Mouse (Mus musculus) adrenal gland, adult 2 months (tissue): ENCODE results near the gene Bicdl1. TPM values are rescaled to one million over a fixed set of nuclear protein-coding genes. Genes with fewer than 3 reads are reported as not detected.
"Not testable (repeated sequence)": the region's sequence is repeated elsewhere in the genome, so short reads cannot be mapped to it uniquely, and the experiment has no call there.

Source experiments
- DNase-seq: peaks from one replicate; pipeline ENCODE4 v3.0.0; 2021
- long read RNA-seq: library from polyadenylated mRNA; stranded (forward); transcript quantifications from one replicate; pipeline ENCODE4 v2.0.0, GENCODE M21; 2021
- polyA plus RNA-seq: library from polyadenylated mRNA; depleted of rRNA; stranded (reverse); fragments of >200 nt; gene quantifications from 2 replicates; pipeline ENCODE4 v1.2.3, GENCODE M21; 2012; rRNA removed
- total RNA-seq, 2 experiments: library from RNA; stranded (reverse); gene quantifications; 2 replicates each; pipeline ENCODE4 v1.2.3; 2021

Gene Bicdl1
- total RNA-seq = 10 to 100 TPM in 1 of 2 experiments, 1 to 10 TPM in 1; 5.4 to 13.2 TPM
- polyA plus RNA-seq = 23.7 and 25.3 TPM in 2 replicates
- long read RNA-seq, partial matches to known transcripts = 1 of 14 reads
- long read RNA-seq, other reads (novel, unspliced or antisense) = 4 of 14 reads

DNA sequence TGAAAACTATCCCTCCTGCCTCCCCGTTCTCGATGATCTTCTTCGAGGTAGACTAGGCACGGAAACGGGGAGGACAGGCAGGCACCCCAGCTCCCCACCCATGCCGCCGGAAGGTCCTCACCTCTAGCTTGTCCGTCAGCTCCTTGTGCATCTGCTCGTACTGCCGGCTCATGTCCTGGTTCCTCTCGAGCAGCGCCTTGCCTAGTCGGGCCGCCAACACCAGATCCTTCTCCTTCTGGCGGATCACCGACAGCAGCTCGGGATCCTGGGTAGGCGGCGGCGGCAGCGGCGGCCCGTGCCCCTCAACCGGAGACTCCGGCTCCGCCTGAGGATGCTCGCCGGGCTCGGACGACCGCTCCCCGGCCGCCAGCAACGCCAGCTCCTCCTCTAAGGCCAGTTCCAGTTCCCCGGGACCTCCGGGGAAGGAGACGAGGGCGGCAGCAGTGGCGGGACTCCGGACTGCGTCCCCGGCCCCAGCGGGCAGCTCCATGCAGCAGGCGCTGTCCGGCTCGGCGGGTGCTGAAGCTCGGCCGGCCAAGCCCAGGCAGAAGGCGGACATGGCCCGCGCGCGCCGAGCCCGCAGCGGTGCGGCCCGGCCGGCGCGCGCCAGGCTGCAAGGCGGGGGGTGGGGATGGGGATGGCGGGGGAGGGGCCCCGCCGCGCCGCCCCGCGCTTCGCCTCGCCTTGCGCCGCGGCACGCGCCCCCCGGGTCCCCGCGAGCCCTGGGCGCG, at the start of gene Bicdl1:
Bicdl1 (minus strand) TSS at position 621 of the 731 bp plus-strand sequence.
- DNase-seq = peak; percentile 92

DNA sequence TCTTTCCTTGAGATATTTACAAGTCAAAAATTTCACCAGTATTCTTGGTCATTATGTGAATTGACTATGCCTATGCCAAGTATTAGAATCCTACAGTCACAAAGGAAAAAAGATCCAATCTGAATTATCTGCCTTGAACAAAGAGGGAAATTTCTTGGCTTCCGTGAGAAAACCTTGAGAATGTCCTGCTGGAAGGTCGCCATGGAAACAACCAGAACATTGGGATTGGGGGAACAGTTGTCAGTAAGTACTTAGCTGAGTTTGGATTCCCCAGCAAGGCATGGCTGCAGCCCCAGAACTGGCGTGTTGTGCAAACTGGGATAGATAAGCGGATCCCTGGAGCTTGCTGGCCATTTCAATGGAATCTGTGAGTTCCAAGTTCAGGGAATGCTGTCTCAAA, 45.5 kb upstream of the Bicdl1 start:
- no peak for DNase-seq

DNA sequence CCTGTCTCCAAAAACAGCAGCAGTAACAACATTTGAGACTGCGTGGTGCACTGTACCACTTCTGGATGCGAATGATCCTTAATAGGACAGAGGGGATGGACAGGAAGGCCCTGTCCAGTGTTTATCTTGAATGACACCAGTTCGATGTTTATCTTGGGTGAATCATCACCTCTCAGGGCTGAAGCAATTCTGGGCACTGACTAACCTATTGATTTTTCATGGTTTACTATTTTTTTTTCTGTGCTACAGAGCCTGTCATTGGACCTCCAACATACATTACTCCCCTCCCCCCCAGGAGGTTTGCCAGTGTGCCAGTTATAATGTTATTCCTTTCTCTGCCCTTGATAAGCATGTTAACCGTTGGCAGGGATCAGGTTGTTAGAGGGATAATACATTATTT, 43.9 kb upstream of the Bicdl1 start:
- DNase-seq = peak; percentile 44

DNA sequence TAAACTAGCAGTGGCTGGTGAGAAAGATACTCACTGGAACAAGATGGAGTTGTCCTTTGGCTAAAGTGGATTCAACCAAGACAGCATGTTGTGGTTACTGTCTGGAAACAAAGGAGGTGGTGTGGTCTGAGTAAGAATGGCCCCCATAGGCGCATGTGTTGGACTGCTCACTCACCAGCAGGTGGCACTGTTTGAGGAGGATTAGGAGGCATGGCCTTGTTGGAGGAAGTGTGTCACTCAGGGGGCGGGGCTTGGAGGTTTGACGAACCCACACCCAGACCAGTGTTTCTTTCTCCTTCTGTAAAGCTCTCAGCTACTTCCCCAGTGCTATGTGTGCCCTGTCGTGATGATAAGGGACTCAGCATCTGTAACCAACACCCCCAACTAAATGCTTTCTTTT, 38.6 kb upstream of the Bicdl1 start:
- no peak for DNase-seq

DNA sequence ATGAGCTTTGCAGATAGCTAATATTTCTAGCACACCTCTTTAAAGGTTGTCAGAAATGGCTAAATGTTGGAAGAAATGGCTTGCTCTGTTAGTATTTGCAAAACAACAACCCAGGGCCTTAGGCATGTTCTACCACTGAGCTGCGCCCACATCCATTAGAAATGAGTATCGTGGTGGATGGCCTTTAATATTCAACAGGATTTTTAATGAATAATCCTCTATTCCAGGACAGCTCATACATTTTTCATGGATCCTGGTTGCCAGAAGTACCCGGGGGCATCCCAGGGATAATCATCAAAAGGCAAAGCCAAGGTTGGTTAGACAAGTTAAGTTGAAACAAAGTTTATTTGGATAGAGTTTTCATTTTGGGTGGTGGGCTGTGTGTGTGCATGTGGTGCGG, 37.7 kb upstream of the Bicdl1 start:
- no peak for DNase-seq

DNA sequence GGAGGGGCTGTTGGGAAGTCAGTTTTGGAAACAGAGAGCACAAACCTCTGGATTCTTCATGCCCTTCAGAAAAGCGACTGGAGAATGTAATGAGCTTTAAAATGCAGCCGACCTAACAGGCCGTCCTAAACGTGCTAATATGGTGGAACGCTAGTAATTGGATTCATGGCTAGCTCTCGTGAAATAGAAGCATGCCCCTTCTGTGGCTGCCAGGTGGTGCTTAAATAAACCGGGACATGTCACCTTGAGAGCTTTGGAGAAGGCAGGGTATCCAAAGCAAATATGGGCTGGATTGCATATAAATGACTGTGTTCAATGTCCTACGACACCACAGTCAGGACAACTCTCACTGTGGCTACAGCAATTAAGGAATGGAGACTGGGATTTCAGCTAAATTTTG, 35.4 kb upstream of the Bicdl1 start:
- DNase-seq = no peak

DNA sequence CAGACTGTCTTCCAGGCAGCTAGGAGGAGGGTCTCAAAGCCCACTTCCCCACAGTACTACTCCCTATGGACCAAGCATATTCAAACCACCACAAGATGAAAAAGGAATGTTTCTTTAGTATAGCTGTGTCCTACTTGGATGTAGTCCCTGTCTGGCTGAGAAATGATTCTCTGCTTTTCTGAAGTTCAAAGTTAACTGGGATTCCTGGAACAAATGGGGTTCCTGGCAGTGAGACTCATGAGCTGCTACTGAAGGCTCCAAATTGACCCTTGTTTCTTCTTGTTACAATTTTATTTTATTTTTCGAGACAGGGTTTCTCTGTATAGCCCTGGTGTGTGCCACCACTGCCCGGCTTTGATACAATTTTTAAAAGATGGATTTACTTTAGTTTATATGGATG, 32.6 kb upstream of the Bicdl1 start:
- DNase-seq = no peak

DNA sequence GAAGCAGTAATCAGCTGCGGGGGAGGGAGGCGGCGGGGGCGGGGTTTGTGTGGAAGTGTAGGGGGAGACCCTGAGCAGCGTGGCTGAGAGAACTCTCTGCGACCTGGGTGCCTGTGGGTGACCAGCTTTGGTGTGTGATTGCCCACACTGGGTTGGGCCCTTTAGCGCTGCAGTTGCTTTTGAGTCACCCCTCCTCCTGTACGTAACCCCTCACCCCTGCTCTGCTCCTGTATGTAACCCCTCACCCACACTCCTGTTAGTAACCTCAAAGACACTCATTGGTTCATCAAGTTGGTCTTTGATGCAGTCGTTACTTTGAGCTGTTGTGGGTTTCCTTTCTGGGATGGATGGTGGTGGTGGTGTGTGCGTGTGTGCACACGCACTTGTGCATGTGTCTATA, 29.5 kb upstream of the Bicdl1 start:
- DNase-seq = no peak

DNA sequence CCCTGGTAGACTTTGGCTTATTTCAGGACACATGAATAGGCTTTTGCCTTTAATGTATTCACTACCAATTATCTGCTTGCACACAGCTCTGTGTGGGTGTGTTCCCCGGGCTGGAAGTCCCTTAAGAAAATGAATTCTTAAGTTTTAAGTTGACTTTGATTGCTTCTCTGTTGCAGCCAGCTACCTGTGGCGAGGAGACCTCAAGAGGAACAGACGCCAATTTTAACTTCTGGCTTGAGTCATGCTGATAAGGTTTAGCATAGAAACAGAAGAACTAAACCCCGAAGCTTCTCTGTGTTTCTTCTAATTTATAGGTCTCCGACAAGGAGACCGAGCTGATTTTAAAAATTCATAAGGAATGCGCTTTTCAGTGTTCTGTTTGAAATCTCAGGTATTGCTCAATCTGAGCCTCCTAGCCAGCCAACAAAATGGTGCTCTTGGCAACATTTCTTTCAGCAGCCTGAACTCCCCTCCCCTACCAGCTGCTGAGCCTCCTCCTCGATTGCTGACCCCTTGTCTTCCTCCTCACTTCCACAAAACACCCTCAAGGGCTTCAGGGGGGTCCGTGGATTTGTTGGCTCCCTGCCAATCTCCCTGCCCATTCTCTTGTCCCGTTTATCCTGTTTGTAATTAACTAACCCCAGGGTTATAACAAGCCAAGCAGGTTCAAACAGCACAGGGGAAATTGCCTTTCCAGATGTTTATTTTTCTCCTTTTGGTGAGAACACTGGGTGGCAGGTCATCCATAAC, 27.2 kb upstream of the Bicdl1 start:
- no peak for DNase-seq

DNA sequence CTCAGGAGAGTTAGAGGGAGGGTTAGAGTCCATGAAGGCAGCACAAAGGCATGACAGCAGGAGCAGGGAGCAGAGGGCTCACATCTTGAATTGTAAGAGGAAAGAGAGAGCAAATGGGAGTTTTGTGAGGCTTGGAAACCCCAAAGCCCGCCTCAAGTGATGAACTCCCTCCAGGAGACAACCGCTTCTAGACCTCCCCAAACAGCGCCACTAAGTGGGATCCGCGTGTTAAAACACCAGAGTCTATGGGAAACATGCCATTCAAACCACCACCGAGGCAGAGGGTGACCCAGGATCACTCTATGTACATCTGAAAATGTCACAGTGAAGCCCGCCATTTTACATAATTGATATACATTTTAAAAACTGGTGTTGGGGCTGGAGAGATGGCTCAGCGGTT, 26.1 kb upstream of the Bicdl1 start:
- DNase-seq = no peak

DNA sequence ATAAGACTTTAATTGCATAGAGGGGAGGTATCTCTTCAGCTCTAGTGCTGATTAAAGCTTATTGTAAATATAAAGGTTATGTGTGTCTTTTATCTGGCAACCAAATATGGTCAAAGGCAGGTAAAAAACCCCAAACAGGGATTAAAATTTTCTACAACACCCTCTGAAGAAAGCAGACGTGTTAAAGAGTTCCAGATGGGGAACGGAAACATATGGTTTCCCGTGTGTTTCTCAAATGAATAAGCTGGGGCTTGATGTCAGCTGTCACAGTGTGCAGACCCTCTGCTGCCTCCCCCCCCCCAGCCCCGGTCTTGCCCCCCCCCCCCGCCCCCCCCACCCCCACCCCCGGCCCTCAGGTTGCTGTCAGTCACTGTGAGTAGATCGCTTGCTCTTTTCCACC, 24.1 kb upstream of the Bicdl1 start:
- no peak for DNase-seq

DNA sequence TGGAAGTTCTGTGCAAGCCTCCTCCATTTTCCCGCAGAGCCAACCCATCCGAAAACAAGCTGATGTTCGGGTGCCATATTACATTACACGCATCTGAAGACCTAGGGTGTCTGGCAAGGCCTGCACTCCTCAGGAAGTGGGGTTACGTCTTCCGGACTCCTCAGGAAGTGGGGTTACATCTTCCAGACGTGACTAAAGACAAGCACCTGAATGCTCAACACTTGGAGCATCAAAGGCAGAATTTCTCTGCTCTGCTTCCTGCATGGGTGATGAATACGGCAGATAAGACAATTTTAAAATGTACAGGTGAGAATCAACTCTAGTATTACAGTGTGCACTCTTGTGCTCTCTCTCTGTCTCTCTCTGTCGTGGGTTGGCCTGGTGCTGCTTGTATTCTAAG, 23.4 kb upstream of the Bicdl1 start:
- DNase-seq = no peak

DNA sequence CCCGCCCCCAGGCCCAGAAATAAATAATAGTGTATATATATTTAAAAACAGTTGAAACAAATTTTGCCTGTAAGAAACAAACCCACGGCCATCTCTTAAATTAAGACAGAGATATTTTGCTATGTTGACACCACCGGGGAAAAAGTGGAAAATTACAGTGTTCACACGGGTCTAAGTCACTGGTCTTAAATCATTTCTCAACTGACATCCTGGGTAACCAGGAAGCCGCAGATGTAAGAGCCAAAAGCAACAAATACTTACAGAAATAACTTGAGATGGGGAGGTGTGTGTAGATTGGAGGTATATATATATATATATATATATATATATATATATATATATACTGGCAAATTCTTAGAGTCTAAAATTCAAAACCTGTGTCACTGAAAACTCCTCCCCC, 21.5 kb upstream of the Bicdl1 start:
- no peak for DNase-seq

DNA sequence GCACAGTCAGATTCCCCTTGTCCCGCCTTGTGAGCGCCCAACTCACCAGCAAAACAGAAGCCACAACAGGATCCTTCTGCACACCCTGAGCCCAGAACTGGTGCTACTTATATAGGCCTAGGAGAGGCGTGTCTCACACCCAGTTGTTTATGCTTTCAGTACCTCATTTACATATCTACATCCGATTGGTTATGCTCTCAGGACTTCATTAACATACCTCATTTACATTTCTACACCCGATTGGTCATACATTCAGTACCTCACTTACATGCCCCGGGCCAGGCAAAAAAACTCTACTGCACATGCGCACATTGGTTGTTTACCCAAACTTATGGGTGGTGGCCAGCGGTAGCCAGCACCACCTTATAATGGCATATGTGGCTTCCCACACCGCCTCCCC, 20.5 kb upstream of the Bicdl1 start:
- DNase-seq = not testable (repeated sequence)

DNA sequence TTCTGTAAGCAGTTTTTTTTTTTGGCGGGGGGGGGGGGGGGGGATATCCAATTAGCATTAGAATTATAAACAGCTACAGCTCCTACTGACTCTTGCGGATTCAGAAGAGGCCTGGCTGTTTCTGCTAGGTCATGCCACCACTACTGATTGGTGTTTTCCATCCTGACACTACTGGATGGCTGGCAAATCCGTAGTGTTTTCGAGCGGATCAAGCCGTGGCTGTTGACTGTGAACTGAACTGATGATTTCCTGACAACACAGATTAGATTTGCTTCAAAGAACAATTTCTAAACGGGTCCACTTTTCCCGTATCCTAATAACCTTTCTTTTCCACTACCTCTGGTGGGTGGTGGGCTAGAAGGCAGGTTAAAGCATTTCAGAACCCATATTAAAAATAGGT, 16.9 kb upstream of the Bicdl1 start:
- no peak for DNase-seq

DNA sequence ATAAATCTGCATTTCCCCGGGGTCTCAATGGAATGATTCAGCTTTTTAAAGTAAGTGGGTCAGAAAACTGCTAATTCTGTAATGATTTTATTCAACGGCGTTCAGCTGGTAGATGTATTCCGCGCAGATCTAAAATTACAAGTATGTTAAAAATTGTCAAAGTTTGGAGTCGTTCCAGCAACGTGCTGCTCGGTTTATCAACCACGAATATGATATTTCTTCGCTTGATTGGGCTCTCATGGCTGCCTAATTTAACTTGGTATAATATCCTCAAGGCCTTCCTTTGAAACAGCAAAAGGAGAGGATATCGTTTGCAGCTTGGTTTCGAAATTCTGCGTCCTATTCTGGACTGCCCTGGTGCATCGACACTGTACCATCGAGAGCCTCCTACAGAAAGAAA, 13.9 kb upstream of the Bicdl1 start:
- no peak for DNase-seq

DNA sequence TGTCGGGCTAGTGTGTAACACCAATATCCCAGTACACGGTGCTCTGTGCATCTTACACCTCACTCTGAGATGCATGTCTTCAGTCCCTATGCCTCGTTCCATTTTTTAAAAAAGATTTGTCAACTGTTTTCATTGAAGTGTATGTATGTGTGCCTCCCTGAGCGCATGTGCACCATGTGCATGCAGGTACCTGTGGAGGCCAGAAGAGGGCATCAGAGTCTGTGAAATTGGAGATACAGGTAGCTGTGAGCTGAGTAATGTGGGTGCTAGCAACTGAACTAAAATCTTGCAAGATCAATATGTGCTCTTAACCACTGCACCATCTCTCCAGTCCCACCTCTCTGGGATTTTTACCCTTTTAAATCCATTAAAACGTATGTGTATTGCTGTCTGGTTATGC, 6.6 kb upstream of the Bicdl1 start:
- no peak for DNase-seq

DNA sequence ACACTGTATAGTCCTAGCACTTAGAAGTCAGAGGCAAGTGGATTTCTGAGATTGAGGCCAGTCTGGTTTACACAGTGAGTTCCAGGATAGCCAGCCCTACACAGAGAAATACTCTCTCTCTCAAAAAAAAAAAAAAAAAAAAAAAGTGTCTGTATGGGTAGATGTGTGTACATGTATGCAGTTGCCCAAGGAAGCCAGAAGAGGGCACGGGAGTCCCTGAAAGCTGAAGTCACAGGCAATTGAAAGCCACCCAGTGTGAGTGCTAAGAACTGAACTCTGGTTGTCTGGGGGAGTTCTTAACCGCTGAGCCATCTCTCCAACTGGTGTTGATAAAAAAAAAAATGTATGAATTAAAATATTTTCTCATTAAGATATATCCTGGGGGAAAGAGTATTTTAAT, 3.1 kb upstream of the Bicdl1 start:
- DNase-seq = no peak

DNA sequence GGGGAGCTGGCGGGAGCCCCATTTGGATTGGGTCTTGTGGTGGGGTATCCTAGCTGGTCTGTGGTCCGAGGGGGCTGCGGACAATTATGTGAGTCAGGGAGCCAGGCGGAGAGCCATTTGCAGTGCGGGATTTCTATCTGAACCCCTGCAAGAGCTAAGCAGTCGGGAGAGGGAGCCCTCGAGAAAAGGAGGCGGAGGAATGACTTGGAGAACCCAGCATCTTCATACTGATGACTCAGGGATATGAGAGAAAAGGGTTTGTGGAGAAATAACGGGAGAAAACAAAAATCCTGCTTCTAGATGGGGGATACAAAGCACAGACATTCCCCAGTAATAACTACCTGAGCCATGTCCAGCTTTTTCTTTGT, 1.4 kb upstream of the Bicdl1 start:
- DNase-seq = no peak

DNA sequence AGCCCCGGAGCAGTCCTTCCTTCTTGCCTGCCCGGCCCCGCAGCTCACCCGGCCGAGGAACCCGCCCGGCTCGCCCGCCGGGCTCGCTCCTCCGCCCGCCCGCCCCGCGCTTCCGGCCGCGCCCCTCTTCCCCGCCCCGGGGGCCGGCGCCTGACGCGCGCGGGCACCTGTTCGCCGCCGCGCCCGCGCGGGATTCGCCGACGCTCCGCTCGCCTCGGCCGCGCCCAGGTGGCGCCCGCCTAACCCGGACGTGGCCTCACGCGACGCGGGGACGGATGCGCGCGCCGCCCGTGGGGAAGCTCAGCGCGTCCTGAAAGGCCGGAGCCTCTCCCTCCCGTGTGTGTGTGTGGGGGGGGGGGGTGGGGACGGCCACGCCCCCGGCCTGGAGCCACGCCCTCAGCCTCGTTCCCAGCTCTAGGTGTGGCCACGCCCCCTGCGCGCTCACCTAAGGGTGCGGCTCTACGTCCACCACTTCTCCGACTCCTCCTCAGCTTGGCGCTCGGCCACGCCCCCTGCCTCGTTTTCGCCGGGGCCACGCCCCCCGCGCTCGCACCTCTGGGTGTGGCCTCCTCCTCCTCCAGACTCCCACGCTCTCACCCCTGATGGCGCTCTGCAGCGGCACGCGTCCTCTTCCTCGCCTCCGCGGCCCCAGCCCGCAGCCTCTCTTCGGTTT, 891 bp upstream of the Bicdl1 start:
- peak; percentile 91 for DNase-seq

DNA sequence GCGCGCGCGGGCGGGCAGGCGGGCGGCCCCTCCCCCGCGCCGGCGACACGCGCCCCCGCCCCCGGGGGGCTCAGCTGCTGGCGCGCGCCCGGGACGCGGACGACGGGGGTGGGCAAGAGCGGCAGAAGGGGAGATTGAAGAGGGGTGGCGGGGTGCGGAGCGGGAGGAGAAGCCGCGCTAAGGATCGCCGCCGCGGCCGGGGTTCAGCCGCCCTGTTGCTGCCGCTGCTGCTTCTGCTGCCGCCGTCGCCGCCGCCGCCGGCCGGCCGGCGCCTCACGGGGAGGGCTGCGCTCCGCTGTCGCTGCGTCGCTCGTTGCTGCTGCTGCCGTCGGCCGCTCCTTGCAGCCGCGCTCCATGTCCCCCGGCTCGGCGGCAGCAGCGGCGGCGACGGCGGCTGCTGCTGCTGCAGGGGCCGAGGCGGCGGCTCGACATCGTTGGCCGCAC, 333 bp upstream of the Bicdl1 start:
- DNase-seq = no peak

DNA sequence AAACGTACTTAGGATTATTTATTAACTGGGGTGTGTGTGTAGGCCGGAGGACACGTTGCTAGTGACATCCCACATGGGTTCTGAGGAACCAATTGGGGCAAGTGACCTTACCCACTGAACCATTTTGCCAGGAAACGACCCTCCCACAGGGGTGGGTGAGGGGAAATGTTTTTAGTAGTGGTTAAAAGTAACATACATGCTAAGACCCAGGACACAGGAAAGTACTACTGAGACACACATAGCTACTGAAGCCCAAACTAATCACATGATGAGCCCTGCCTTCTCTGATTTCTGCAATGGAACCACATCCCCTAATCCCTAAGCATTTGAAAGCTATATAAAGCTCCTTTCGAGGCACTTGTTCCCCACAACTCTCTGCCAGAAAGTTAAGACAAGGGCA, 1.1 kb downstream of the Bicdl1 start:
- DNase-seq = no peak

DNA sequence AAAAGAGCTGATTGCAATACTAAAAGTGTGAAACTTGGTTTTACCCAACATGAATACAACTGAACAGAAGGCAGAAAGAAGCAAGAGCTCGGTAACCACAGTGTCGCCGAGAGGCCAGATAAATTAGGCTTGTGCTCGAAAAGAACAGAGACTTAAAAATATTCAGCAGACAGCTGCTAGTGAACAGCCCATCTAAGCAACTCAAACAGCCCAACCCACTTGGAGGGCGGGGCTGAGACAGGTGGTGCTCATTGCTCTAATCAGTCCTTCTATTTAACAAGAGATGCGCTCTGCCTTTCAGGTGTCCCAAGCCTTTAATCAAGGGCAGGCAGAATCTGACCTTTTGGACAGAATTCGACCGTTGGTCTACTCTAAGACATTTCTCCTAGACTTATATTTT, 4.8 kb downstream of the Bicdl1 start:
- no peak for DNase-seq
